In genomic region chr1:93235576-93236544, GRCm38 (mm10) we compare ENCODE assay signal across 8 mouse cellular contexts. TPM values are rescaled to one million over a fixed set of nuclear protein-coding genes. Genes with fewer than 3 reads are reported as not detected.
DNase-seq lines count a peak whose midpoint lies in the region; ATAC-seq and TF ChIP-seq lines count a peak whose summit lies in the region.

Gene Sned1 (plus strand): TSS chr1:93235841.

- H3K4me2 ChIP-seq in kidney, embryonic 14.5 days (replicated peaks; ENCODE audit: low read depth, low read length): peak within 1 kb of the TSS; percentile 100
- H3K4me2 ChIP-seq in limb, embryonic 13.5 days (replicated peaks): peak within 1 kb of the TSS; percentile 97
- peak within 1 kb of the TSS; percentile 99 for H3K4me2 ChIP-seq in midbrain, embryonic 15.5 days

- under 1% methylated on average over 96 of the region's 100 CpGs for WGBS in heart, embryonic 10.5 days
- WGBS in kidney, embryonic 14.5 days: under 1% methylated on average over 85 of the region's 100 CpGs
- under 1% methylated on average over 89 of the region's 100 CpGs for WGBS in limb, embryonic 13.5 days
- WGBS in midbrain, embryonic 15.5 days: under 1% methylated on average over 100 of the region's 100 CpGs

- H3K36me3 ChIP-seq in heart, embryonic 10.5 days: no peaks in the 10 kb centered on the region
- H3K36me3 ChIP-seq in kidney, embryonic 14.5 days (ENCODE audit: control insufficient read depth, insufficient read depth, low read length): no peaks in the 10 kb centered on the region
- H3K36me3 ChIP-seq in limb, embryonic 13.5 days: peaks cover 11% of the 10 kb centered on the region
- H3K36me3 ChIP-seq in midbrain, embryonic 15.5 days (replicated peaks): no peaks in the 10 kb centered on the region

- no peaks in the 10 kb centered on the region for H3K9me3 ChIP-seq in heart, embryonic 10.5 days
- no peaks in the 10 kb centered on the region for H3K9me3 ChIP-seq in kidney, embryonic 14.5 days (ENCODE audit: control insufficient read depth, low read length)
- H3K9me3 ChIP-seq in limb, embryonic 13.5 days: no peaks in the 10 kb centered on the region
- no peaks in the 10 kb centered on the region for H3K9me3 ChIP-seq in midbrain, embryonic 15.5 days

- no peak within 1 kb of the TSS for H3K27ac ChIP-seq in embryonic fibroblast, embryonic 13.5 days (ENCODE audit: insufficient read depth, low read length)
- H3K27ac ChIP-seq in heart, embryonic 10.5 days: peak within 1 kb of the TSS; percentile 70
- H3K27ac ChIP-seq in kidney, embryonic 14.5 days (ENCODE audit: low read depth, low read length): peak within 1 kb of the TSS; percentile 47; the same call in 1 of the 2 replicates
- peak within 1 kb of the TSS; percentile 70 for H3K27ac ChIP-seq in limb, embryonic 13.5 days
- H3K27ac ChIP-seq in midbrain, embryonic 15.5 days: no peak within 1 kb of the TSS

- TF ChIP-seq CTCF in embryonic fibroblast, embryonic 13.5 days (IDR thresholded peaks at IDR 0.05; ENCODE audit: borderline replicate concordance, insufficient read depth, low read length): no peak

- H3K9ac ChIP-seq in kidney, embryonic 14.5 days (ENCODE audit: low read depth, low read length): peak within 1 kb of the TSS; percentile 62
- H3K9ac ChIP-seq in limb, embryonic 13.5 days: peak within 1 kb of the TSS; percentile 90
- peak within 1 kb of the TSS; percentile 58 for H3K9ac ChIP-seq in midbrain, embryonic 15.5 days

- peak within 1 kb of the TSS; percentile 28 for H3K4me3 ChIP-seq in embryonic fibroblast, embryonic 13.5 days (ENCODE audit: insufficient read depth, low read length)
- H3K4me3 ChIP-seq in heart, embryonic 10.5 days: peak within 1 kb of the TSS; percentile 69
- H3K4me3 ChIP-seq in kidney, embryonic 14.5 days (ENCODE audit: low read length): peak within 1 kb of the TSS; percentile 49
- H3K4me3 ChIP-seq in limb, embryonic 13.5 days: peak within 1 kb of the TSS; percentile 71
- H3K4me3 ChIP-seq in midbrain, embryonic 15.5 days: peak within 1 kb of the TSS; percentile 60

- TF ChIP-seq POLR2A in embryonic fibroblast, embryonic 13.5 days (IDR thresholded peaks at IDR 0.05; ENCODE audit: low read depth, low read length): peak; percentile 99

- DNase-seq in thymus, postnatal 25 days: peak; percentile 18
- DNase-seq in thymus, postnatal 14 days: no peak
- peak; percentile 87 for DNase-seq in heart, embryonic 10.5 days (ENCODE audit: low spot score)
- DNase-seq in spleen, adult 18-20 months: peak; percentile 66 to 70

- peaks cover 78% of the 10 kb centered on the region for H3K27me3 ChIP-seq in heart, embryonic 10.5 days (ENCODE audit: insufficient read depth, poor library complexity, severe bottlenecking)
- 0 out of 2 replicates have a peak, but pooled peaks cover 3% of the 10 kb centered on the region for H3K27me3 ChIP-seq in kidney, embryonic 14.5 days (ENCODE audit: control insufficient read depth, insufficient read depth, low read length)
- peaks cover 12% of the 10 kb centered on the region for H3K27me3 ChIP-seq in limb, embryonic 13.5 days
- H3K27me3 ChIP-seq in midbrain, embryonic 15.5 days (replicated peaks): peaks cover 24% of the 10 kb centered on the region

- no peaks in the 10 kb centered on the region for H3K4me1 ChIP-seq in embryonic fibroblast, embryonic 13.5 days (ENCODE audit: control insufficient read depth, insufficient read depth, low read length)
- peaks cover 22% of the 10 kb centered on the region for H3K4me1 ChIP-seq in heart, embryonic 10.5 days
- peaks cover 42% of the 10 kb centered on the region for H3K4me1 ChIP-seq in kidney, embryonic 14.5 days (ENCODE audit: control insufficient read depth, insufficient read depth, low read length)
- H3K4me1 ChIP-seq in limb, embryonic 13.5 days: peaks cover 81% of the 10 kb centered on the region
- H3K4me1 ChIP-seq in midbrain, embryonic 15.5 days: peaks cover 16% of the 10 kb centered on the region; the same call in 1 of the 2 replicates

- peak; percentile 92 for ATAC-seq in kidney, embryonic 14.5 days (ENCODE audit: low FRiP score, low TSS enrichment)
- ATAC-seq in limb, embryonic 13.5 days (ENCODE audit: low FRiP score, low read depth): peak; percentile 94
- ATAC-seq in midbrain, embryonic 15.5 days (replicated peaks): peak; percentile 87

RNA-seq across cellular contexts. Expression of gene Sned1, which starts in this region (rescaled TPM):
- polyA plus RNA-seq in embryonic fibroblast, embryonic 13.5 days (2011; ENCODE audit: insufficient read length, low read depth, missing spikeins): 21.8 and 35.2 TPM in 2 replicates
- 3.0 and 5.5 TPM in 2 replicates for polyA plus RNA-seq in heart, embryonic 10.5 days (2016; fragmentation: Nextera tagmentation; extraction: Ambion mirVana)
- polyA plus RNA-seq in kidney, embryonic 14.5 days (2014; fragmentation: Nextera tagmentation; extraction: Ambion mirVana): 8.6 and 17.9 TPM in 2 replicates
- polyA plus RNA-seq in limb, embryonic 13.5 days (2015; fragmentation: Nextera tagmentation; extraction: Ambion mirVana): 32.1 and 47.5 TPM in 2 replicates
- polyA plus RNA-seq in midbrain, embryonic 15.5 days (2015; fragmentation: Nextera tagmentation; extraction: Ambion mirVana): 8.7 and 12.5 TPM in 2 replicates

Comparison
In these comparisons a context has a peak if more than half of its experiments do, and no peak if none do; other contexts are left out.
1. H3K27ac ChIP-seq: peak in heart, embryonic 10.5 days (single experiment), kidney, embryonic 14.5 days (single experiment) and limb, embryonic 13.5 days (single experiment); none in embryonic fibroblast, embryonic 13.5 days (single experiment) and midbrain, embryonic 15.5 days (single experiment).
2. Peak in every context shown above with its lines, with median percentiles within 50 percentile points of each other: H3K4me3 ChIP-seq, ATAC-seq, H3K4me2 ChIP-seq and H3K9ac ChIP-seq.